Mouse (Mus musculus) hindlimb bud, embryonic 11.5 days (tissue): ENCODE measurements at regions not wholly inside any gene's neighbourhood (a gene's known extent, or its start where the extent isn't known, plus 50 kb on each side); places are given as distances from the start of the nearest gene placed in this dataset.

Experiments used
- DNase-seq: peaks from one replicate; pipeline ENCODE4 v3.0.0-alpha.2; 2012; ENCODE audit warnings: low read depth, low spot score; ENCODE audit errors: extremely low spot score

- DNase-seq, result no peak
Observed at GRCm38 (mm10) chr12:12882931-12883553, 58.7 kb downstream of the Mycn start.

DNA sequence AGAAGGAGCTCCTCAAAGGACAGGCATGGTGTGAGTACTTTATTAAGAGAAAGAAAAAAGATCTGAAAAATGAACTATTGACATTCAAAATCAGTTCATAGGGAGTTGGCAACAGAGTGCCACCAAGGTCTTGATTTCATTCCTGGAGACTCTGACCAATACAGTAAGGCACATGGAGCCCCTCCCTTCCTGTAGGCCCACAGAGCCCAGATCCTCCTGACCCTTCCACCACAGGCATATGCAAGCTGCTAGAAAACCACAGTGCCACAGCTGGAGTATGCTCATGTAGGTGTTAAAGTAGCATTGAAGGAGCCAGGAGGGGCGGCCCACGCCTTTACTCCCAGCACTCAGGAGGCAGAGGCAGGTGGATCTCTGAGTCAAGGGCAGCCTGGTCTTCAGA lies 63.7 kb downstream of the Mycn start:
- no peak for DNase-seq

- DNase-seq, result no peak
Observed at GRCm38 (mm10) chr12:12877539-12877938, 64.2 kb downstream of the Mycn start.

- DNase-seq, result no peak
Observed at GRCm38 (mm10) chr12:12875976-12876745, 65.6 kb downstream of the Mycn start.

DNA sequence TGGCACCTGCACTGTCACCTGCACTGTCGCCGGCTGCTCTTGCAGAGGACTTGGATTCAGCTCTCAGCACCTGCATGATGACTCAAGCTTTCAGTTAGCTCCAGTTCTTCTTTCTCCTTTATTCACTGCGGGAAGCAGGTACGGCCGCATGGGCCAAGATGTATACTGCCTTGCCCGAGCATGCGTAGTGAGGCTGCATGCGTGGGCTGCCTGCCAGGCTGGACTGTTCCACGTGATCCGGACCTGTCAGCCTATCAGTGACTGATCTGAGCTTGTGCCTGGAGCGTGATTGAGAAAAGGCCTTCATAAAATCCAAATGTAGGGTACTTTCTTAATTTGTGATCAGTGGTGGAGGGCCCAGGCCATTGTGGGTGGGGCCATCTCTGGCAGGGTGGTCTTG lies 68.2 kb downstream of the Mycn start:
- DNase-seq, result no peak

- no peak for DNase-seq
Observed at GRCm38 (mm10) chr12:12872974-12873373, 68.7 kb downstream of the Mycn start.

DNA sequence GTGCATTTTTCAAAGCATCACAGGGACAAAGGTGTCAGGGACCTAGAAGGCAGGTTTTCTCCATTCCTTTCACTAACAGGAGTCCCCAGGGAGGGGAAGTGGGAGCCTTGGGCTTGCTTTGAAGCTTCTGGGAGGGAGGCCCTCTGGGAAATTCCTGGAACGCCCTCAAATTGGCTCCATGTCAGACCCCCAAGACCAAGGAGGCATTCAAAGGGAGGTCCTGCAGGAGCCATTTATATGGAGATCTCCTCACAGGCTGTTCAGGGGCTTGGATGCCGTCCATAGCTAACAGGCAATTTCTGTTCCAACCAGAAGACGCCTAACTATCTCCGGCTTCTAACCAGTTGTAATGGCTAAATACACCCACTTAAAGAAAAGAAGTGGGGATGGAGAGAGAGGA lies 70.4 kb downstream of the Mycn start:
- no peak for DNase-seq

- no peak for DNase-seq
Observed at GRCm38 (mm10) chr12:12866590-12866989, 75.1 kb downstream of the Mycn start.

DNA sequence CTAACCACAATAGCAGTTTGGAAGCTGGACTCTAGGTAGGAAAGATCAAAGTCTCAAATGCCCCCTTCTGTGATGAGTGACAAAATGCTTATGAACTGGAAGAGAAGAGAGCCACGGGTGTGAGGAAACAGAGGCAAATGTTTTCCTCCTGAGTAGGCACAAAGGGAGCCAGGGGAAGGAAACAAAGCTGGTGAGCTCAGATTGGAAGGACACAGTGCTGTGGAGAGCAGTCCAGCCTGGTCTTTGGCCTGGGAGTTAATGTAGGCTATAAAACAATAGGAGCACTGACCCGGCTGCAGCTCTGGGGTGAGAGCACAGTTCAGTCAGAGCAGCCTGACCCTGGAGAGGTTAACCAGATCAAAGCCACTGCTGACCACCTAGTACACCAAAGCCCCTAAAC lies 91.0 kb downstream of the Mycn start:
- DNase-seq, result no peak

GRCm38 (mm10) chr12:12846716-12847115 lies 95.0 kb downstream of the Mycn start:
- DNase-seq, result no peak

- no peak for DNase-seq
Observed at GRCm38 (mm10) chr12:12842247-12842957, 99.3 kb downstream of the Mycn start.

GRCm38 (mm10) chr12:12841385-12842238 lies 100.1 kb downstream of the Mycn start:
- DNase-seq, result no peak

- DNase-seq, result no peak
Observed at GRCm38 (mm10) chr12:12840661-12841384, 100.9 kb downstream of the Mycn start.

DNA sequence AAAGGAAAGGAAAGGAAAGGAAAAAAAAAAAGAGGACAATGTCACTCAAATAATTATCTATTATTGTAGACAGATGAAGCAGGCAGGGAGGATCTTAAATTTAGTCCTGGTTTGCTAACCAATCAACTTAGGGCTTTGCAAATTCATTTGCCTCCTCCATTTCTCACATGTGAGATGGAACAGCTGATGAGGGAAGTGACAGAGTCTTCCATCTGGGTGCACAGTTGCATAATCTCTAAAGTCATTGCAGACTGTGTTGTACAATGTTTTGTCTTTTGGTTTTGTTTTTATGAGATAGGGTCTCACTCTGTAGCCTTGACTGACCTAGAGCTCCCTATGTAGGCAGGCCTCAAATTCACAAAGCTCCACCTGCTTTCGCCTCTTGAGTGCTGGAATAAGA lies 103.9 kb downstream of the Mycn start:
- DNase-seq, result no peak

- DNase-seq, result no peak
Observed at GRCm38 (mm10) chr12:12827821-12828641, 113.7 kb downstream of the Mycn start.

DNA sequence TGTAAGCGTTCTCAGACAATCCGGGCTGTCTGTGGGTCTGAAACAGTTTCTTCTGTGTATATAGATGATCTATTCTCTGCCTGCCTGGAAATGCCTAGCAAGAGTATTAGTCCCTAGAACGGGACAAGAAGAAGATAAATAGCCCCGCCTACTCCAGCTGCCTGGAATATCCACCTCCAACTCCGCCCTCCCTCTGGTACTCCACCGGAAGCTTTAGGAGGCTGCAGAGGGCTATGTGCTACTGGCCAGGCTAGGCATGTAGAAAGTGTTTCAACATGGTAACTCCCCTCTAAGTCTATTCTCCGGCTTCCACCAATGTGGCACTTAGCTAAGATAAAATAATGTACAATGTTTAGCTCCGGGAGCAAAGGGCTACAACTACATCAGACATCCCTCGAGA lies 114.3 kb downstream of the Mycn start:
- no peak for DNase-seq

DNA sequence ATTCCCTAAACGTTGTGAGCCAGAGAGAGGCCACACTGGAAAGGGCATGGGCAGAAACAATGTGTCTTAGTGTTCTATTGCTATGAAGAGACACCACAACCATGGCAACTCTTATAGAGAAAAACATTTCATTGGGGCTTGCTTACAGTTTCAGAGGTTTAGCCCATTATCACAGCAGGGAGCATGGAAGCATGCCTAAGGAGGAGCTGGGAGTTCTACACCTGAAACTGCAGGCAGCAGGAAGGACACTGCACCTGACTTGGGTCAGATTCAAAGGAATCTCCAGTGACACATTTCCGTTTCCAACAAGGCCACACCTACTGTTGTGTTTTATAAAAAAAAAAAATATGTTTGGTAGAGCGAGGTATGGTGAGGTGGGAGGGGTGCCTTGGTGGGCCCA lies 115.3 kb downstream of the Mycn start:
- DNase-seq, result no peak

DNA sequence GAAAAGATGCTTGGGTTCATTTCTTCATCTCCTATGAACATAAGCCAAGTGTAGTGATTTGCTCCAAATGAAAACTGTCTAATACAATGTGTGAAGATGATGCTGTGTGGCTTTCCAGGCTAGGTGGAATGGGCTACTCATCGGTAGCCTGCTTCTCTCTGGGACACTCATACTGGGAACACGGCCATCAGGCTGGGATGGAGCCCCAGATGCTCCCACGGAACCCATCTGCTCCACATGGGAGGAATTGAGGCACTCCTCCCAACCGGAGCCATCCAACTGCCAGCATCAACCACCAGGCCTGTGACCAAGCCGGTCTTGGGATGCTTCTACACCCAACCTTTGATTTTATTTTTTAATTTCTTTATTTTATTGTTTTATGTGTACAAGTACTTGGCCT lies 115.9 kb downstream of the Mycn start:
- DNase-seq, result no peak

- no peak for DNase-seq
Observed at GRCm38 (mm10) chr12:12821473-12821872, 120.2 kb downstream of the Mycn start.
